Mouse (Mus musculus): ENCODE data around the gene Gm3115. TPM values are rescaled to one million over a fixed set of nuclear protein-coding genes. Genes with fewer than 3 reads are reported as not detected.
"Not testable (repeated sequence)": the region's sequence is repeated elsewhere in the genome, so short reads cannot be mapped to it uniquely, and the experiment has no call there.

Gm3115 gene
- total RNA-seq (2021), result under 1 TPM in 1 of 2 experiments, not detected in 1; 0.16 TPM

DNA sequence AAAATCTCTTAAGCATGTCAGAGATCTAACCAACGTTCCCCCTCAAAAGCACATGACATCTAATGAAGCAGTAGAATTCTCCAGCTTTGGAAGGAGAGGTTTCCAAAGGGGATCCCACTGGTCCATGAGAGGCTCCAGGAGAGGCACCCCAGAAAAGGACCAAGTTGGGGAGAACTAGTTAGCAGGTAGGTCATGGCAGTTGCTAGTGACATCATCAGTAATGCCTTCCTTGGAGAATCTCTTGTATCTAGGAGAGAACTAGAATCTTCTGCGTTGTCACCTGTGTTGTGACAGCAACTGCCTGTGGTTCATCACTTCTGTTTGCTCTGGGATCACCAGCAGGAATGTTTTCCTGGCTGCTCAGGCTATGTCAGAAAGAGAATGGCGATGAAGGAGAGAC, at the start of gene Gm3115:
TSS of gene Gm3115 (plus strand) at position 301 of the 400 bp plus-strand sequence.
- DNase-seq; intact Hi-C loops (cut with DNase I): not testable (repeated sequence)

GRCm38 (mm10) chr14:4110426-4110825, 26.5 kb downstream of the Gm3115 start, which contains the start of gene Gm8108:
Gm8108 (plus strand) TSS chr14:4110526.
- intact Hi-C loops (cut with DNase I), result not testable (repeated sequence)

DNA sequence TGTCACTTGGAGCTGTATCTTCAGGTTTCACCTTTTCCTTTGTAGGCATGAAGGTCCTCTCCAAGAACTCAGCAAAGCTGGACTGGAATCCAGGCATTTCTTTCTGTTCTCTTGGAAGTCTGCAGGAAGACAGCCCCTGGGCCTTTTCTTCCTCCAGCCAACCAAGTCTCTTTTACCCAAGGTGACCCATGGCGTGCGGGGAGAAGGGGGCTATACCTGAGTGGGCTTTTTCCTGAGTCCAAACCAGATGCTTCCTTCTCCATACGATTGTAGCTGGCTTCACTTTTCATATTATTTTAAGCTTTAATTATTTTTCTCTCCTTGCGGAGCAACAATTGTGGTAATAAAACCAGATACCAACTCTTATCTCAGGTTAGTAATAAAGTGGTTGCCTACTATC, 57.7 kb downstream of the Gm3115 start:
- intact Hi-C loops (cut with DNase I); DNase-seq: not testable (repeated sequence)

More at GRCm38 (mm10) chr14:4110426-4110825, 26.5 kb downstream of the Gm3115 start, which contains the start of gene Gm8108:
- DNase-seq, result peak; percentile 25 to 34

Other genes with a start within 250 kb of the Gm3115 start
- gene Gm3033, start 237.9 kb upstream of the Gm3115 start, total RNA-seq (2021), result under 1 TPM; 0.27 to 0.28 TPM
- not detected for gene Gm2916, start 199.9 kb upstream of the Gm3115 start, total RNA-seq (2021)
- gene Gm3029, start 152.4 kb upstream of the Gm3115 start, total RNA-seq (2021), result not detected
- not detected for gene Gm3095, start 120.6 kb upstream of the Gm3115 start, total RNA-seq (2021)
- not detected for gene Gm3099, start 85.7 kb upstream of the Gm3115 start, total RNA-seq (2021)
- 1 to 10 TPM in 1 of 2 experiments, under 1 TPM in 1; 0.28 to 1.2 TPM for gene Gm5796, start 60.2 kb upstream of the Gm3115 start, total RNA-seq (2021)
- under 1 TPM; 0.16 to 0.78 TPM for gene Gm8108, start 26.4 kb downstream of the Gm3115 start, total RNA-seq (2021)
- not detected for gene Gm3127, start 80.9 kb downstream of the Gm3115 start, total RNA-seq (2021)
- gene Gm2974, start 98.5 kb downstream of the Gm3115 start, total RNA-seq (2021), result under 1 TPM in 1 of 2 experiments, not detected in 1; 0.17 TPM
- gene Gm3138, start 165.5 kb downstream of the Gm3115 start, total RNA-seq (2021), result not detected
- gene Gm3149, start 233.2 kb downstream of the Gm3115 start, total RNA-seq (2021), result not detected

All from heart, postnatal 36 days (tissue).